In genomic region chr3:158154134-158154533, GRCm38 (mm10) we compare ENCODE assay signal across 23 mouse cellular contexts.
DNase-seq lines count a peak whose midpoint lies in the region; ATAC-seq lines count a peak whose summit lies in the region.
"Had no signal": no experiment of that assay in that cellular context is flagged by ENCODE, and none has a peak within 500 bp of the region (broad histone marks: within the 10 kb centered on the region; RNA-seq: fewer than 3 reads in every experiment).

No protein-coding gene starts in this region.

- no peak overlapping the region for H3K27ac ChIP-seq in forebrain, embryonic 13.5 days
- H3K27ac ChIP-seq in forebrain, embryonic 10.5 days: no peak overlapping the region
- no peak overlapping the region for H3K27ac ChIP-seq in hindbrain, embryonic 16.5 days (ENCODE audit: low read depth, low read length)
- H3K27ac ChIP-seq in hindbrain, embryonic 10.5 days: no peak overlapping the region
- 0 out of 2 replicates have a peak overlapping the region, but pooled peaks have one; percentile 10 for H3K27ac ChIP-seq in forebrain, embryonic 16.5 days (ENCODE audit: low read length)
- H3K27ac ChIP-seq: hindbrain, embryonic 15.5 days; layer of hippocampus, adult 2 months; midbrain, embryonic 12.5 days had no signal

- no peak for DNase-seq in forebrain, embryonic 10.5 days (ENCODE audit: extremely low spot score, low spot score)
- DNase-seq in hindbrain, embryonic 10.5 days (ENCODE audit: low spot score): no peak
- peak; percentile 26 for DNase-seq in brain, adult 2 months (ENCODE audit: low read depth, low spot score)
- DNase-seq in adrenal gland, adult (ENCODE audit: inconsistent age in 2 of 2, low spot score in 1 of 2): no peak
- DNase-seq: adrenal gland, postnatal 25 days; cerebellum, adult 11 months; gastrocnemius, postnatal 25 days; heart, adult 18-20 months; heart, postnatal 10 days; kidney, adult 9 months; kidney, postnatal 25 days; liver, postnatal 0 days; lung, postnatal 14 days; thymus, adult 18-20 months; thymus, postnatal 36 days had no signal

- H3K9ac ChIP-seq in forebrain, embryonic 13.5 days: no peak overlapping the region
- no peak overlapping the region for H3K9ac ChIP-seq in hindbrain, embryonic 16.5 days (ENCODE audit: low read depth, low read length)
- H3K9ac ChIP-seq in forebrain, embryonic 16.5 days (replicated peaks; ENCODE audit: low read depth, low read length): no peak overlapping the region
- H3K9ac ChIP-seq: heart, embryonic 12.5 days; hindbrain, embryonic 15.5 days; liver, postnatal 0 days; midbrain, embryonic 12.5 days had no signal

- H3K27me3 ChIP-seq in forebrain, embryonic 13.5 days: no peaks in the 10 kb centered on the region
- H3K27me3 ChIP-seq in forebrain, embryonic 10.5 days (ENCODE audit: poor library complexity, severe bottlenecking): no peaks in the 10 kb centered on the region
- no peaks in the 10 kb centered on the region for H3K27me3 ChIP-seq in hindbrain, embryonic 16.5 days (replicated peaks; ENCODE audit: control insufficient read depth, insufficient read depth, low read length)
- no peaks in the 10 kb centered on the region for H3K27me3 ChIP-seq in hindbrain, embryonic 10.5 days (ENCODE audit: insufficient read depth, poor library complexity, severe bottlenecking)
- H3K27me3 ChIP-seq in forebrain, embryonic 16.5 days (replicated peaks; ENCODE audit: control insufficient read depth, insufficient read depth, low read length): no peaks in the 10 kb centered on the region
- H3K27me3 ChIP-seq: heart, embryonic 12.5 days; hindbrain, embryonic 15.5 days; midbrain, embryonic 12.5 days had no signal

- H3K4me3 ChIP-seq in forebrain, embryonic 13.5 days: no peak overlapping the region
- no peak overlapping the region for H3K4me3 ChIP-seq in forebrain, embryonic 10.5 days
- H3K4me3 ChIP-seq in hindbrain, embryonic 16.5 days (ENCODE audit: low read length): no peak overlapping the region
- H3K4me3 ChIP-seq in hindbrain, embryonic 10.5 days: no peak overlapping the region
- H3K4me3 ChIP-seq in forebrain, embryonic 16.5 days (replicated peaks; ENCODE audit: low read length): no peak overlapping the region
- H3K4me3 ChIP-seq: heart, embryonic 12.5 days; hindbrain, embryonic 15.5 days; layer of hippocampus, adult 2 months; midbrain, embryonic 12.5 days had no signal

- H3K9me3 ChIP-seq in forebrain, embryonic 13.5 days (replicated peaks): no peaks in the 10 kb centered on the region
- no peaks in the 10 kb centered on the region for H3K9me3 ChIP-seq in forebrain, embryonic 10.5 days
- no peaks in the 10 kb centered on the region for H3K9me3 ChIP-seq in hindbrain, embryonic 16.5 days (ENCODE audit: control insufficient read depth, low read length)
- H3K9me3 ChIP-seq in hindbrain, embryonic 10.5 days: no peaks in the 10 kb centered on the region
- H3K9me3 ChIP-seq in forebrain, embryonic 16.5 days (ENCODE audit: control insufficient read depth, low read length): no peaks in the 10 kb centered on the region
- H3K9me3 ChIP-seq: heart, embryonic 12.5 days; hindbrain, embryonic 15.5 days; midbrain, embryonic 12.5 days had no signal

- peak; percentile 48; the same call in 1 of the 2 replicates for ATAC-seq in forebrain, embryonic 13.5 days
- ATAC-seq in hindbrain, embryonic 16.5 days: peak; percentile 67
- peak; percentile 56 for ATAC-seq in forebrain, embryonic 16.5 days
- ATAC-seq: intestine, embryonic 16.5 days; liver, postnatal 0 days had no signal

- 84% methylated on average over 3 of the region's 3 CpGs for WGBS in forebrain, embryonic 13.5 days
- WGBS in forebrain, embryonic 10.5 days: 94% methylated on average over 3 of the region's 3 CpGs
- 77% methylated on average over 3 of the region's 3 CpGs for WGBS in hindbrain, embryonic 16.5 days
- WGBS in hindbrain, embryonic 10.5 days: 92% methylated on average over 3 of the region's 3 CpGs
- 61% methylated on average over 3 of the region's 3 CpGs for WGBS in forebrain, embryonic 16.5 days

- H3K36me3 ChIP-seq in forebrain, embryonic 13.5 days (ENCODE audit: poor library complexity, severe bottlenecking): no peaks in the 10 kb centered on the region
- no peaks in the 10 kb centered on the region for H3K36me3 ChIP-seq in forebrain, embryonic 10.5 days (replicated peaks)
- H3K36me3 ChIP-seq in hindbrain, embryonic 16.5 days (ENCODE audit: control insufficient read depth, insufficient read depth, low read length): 0 out of 2 replicates have a peak, but pooled peaks cover 2% of the 10 kb centered on the region
- H3K36me3 ChIP-seq in hindbrain, embryonic 10.5 days: no peaks in the 10 kb centered on the region
- no peaks in the 10 kb centered on the region for H3K36me3 ChIP-seq in forebrain, embryonic 16.5 days (ENCODE audit: control insufficient read depth, insufficient read depth)
- H3K36me3 ChIP-seq: heart, embryonic 12.5 days; midbrain, embryonic 12.5 days had no signal

- no peak overlapping the region for H3K4me2 ChIP-seq in forebrain, embryonic 13.5 days
- H3K4me2 ChIP-seq in hindbrain, embryonic 16.5 days (ENCODE audit: low read length): no peak overlapping the region
- no peak overlapping the region for H3K4me2 ChIP-seq in forebrain, embryonic 16.5 days (ENCODE audit: low read length)
- H3K4me2 ChIP-seq: heart, embryonic 12.5 days; hindbrain, embryonic 15.5 days; midbrain, embryonic 12.5 days had no signal

- H3K4me1 ChIP-seq in forebrain, embryonic 13.5 days: no peaks in the 10 kb centered on the region
- H3K4me1 ChIP-seq in forebrain, embryonic 10.5 days: no peaks in the 10 kb centered on the region
- H3K4me1 ChIP-seq in hindbrain, embryonic 16.5 days (ENCODE audit: control insufficient read depth, insufficient read depth, low read depth, low read length): no peaks in the 10 kb centered on the region
- H3K4me1 ChIP-seq in hindbrain, embryonic 10.5 days (replicated peaks): no peaks in the 10 kb centered on the region
- 0 out of 2 replicates have a peak, but pooled peaks cover 3% of the 10 kb centered on the region for H3K4me1 ChIP-seq in forebrain, embryonic 16.5 days (replicated peaks; ENCODE audit: control insufficient read depth, insufficient read depth, low read length)
- H3K4me1 ChIP-seq: heart, embryonic 12.5 days; hindbrain, embryonic 15.5 days; midbrain, embryonic 12.5 days had no signal
